Mouse (Mus musculus): Measurements from ENCODE around the gene Trex1.
A peak's percentile ranks its signal among the peaks of the same experiment; 100 is the strongest.

The Trex1 gene

GRCm38 (mm10) chr9:109051651-109052489, 7.7 kb downstream of the Trex1 start:
- DNase-seq (ENCODE audit: low read depth in 2 of 2, low spot score in 2 of 2), result peak; percentile 76 to 80

GRCm38 (mm10) chr9:109051011-109051501, 8.5 kb downstream of the Trex1 start:
- DNase-seq (ENCODE audit: low read depth in 2 of 2, low spot score in 2 of 2), result peak; percentile 77 to 80

- no peak for DNase-seq (ENCODE audit: low read depth in 2 of 2, low spot score in 2 of 2)
Measured at GRCm38 (mm10) chr9:109050674-109050997, 8.9 kb downstream of the Trex1 start.

- no peak for DNase-seq (ENCODE audit: low read depth in 2 of 2, low spot score in 2 of 2)
Measured at GRCm38 (mm10) chr9:109049996-109050673, 9.4 kb downstream of the Trex1 start.

GRCm38 (mm10) chr9:109049316-109049715, 10.2 kb downstream of the Trex1 start:
- DNase-seq (ENCODE audit: low read depth in 2 of 2, low spot score in 2 of 2), result no peak

- DNase-seq (ENCODE audit: low read depth in 2 of 2, low spot score in 2 of 2), result peak; percentile 83 to 87
Measured at GRCm38 (mm10) chr9:109046306-109046705, 13.2 kb downstream of the Trex1 start.

- no peak for DNase-seq (ENCODE audit: low read depth in 2 of 2, low spot score in 2 of 2)
Measured at GRCm38 (mm10) chr9:109041351-109041750, 18.2 kb downstream of the Trex1 start.

GRCm38 (mm10) chr9:109040906-109041305, 18.6 kb downstream of the Trex1 start:
- no peak for DNase-seq (ENCODE audit: low read depth in 2 of 2, low spot score in 2 of 2)

GRCm38 (mm10) chr9:109040216-109040615, 19.3 kb downstream of the Trex1 start:
- DNase-seq (ENCODE audit: low read depth in 2 of 2, low spot score in 2 of 2), result no peak

- DNase-seq (ENCODE audit: low read depth in 2 of 2, low spot score in 2 of 2), result no peak
Measured at GRCm38 (mm10) chr9:109039681-109040080, 19.9 kb downstream of the Trex1 start.

- DNase-seq (ENCODE audit: low read depth in 2 of 2, low spot score in 2 of 2), result no peak
Measured at GRCm38 (mm10) chr9:109038901-109039364, 20.6 kb downstream of the Trex1 start.

- peak; percentile 17 to 53 for DNase-seq (ENCODE audit: low read depth in 2 of 2, low spot score in 2 of 2)
Measured at GRCm38 (mm10) chr9:109038086-109038895, 21.2 kb downstream of the Trex1 start, which contains the start of gene Shisa5. Shisa5 (plus strand) TSS chr9:109038565.

GRCm38 (mm10) chr9:109032435-109032834, 27.1 kb downstream of the Trex1 start:
- DNase-seq (ENCODE audit: low read depth in 2 of 2, low spot score in 2 of 2), result no peak

- DNase-seq (ENCODE audit: low read depth in 2 of 2, low spot score in 2 of 2), result no peak
Measured at GRCm38 (mm10) chr9:109031686-109032085, 27.8 kb downstream of the Trex1 start.

GRCm38 (mm10) chr9:109031001-109031400, 28.5 kb downstream of the Trex1 start:
- DNase-seq (ENCODE audit: low read depth in 2 of 2, low spot score in 2 of 2), result no peak

GRCm38 (mm10) chr9:109030312-109030711, 29.2 kb downstream of the Trex1 start:
- DNase-seq (ENCODE audit: low read depth in 2 of 2, low spot score in 2 of 2), result no peak

- DNase-seq (ENCODE audit: low read depth in 2 of 2, low spot score in 2 of 2), result no peak
Measured at GRCm38 (mm10) chr9:109028919-109029318, 30.6 kb downstream of the Trex1 start.

GRCm38 (mm10) chr9:109028421-109028820, 31.1 kb downstream of the Trex1 start:
- DNase-seq (ENCODE audit: low read depth in 2 of 2, low spot score in 2 of 2), result no peak

GRCm38 (mm10) chr9:109027521-109027920, 32.0 kb downstream of the Trex1 start:
- no peak for DNase-seq (ENCODE audit: low read depth in 2 of 2, low spot score in 2 of 2)

- DNase-seq (ENCODE audit: low read depth in 2 of 2, low spot score in 2 of 2), result no peak
Measured at GRCm38 (mm10) chr9:109022866-109023685, 36.5 kb downstream of the Trex1 start.
